Mouse (Mus musculus) CH12.LX (cell line): ENCODE measurements around the gene Itga7. TPM values are rescaled to one million over a fixed set of nuclear protein-coding genes. Genes with fewer than 3 reads are reported as not detected.

Experiments used
- DNase-seq: peaks from one replicate; pipeline ENCODE4 v3.0.0-alpha.2; 2013; ENCODE audit errors: extremely low read depth
- H3K27ac ChIP-seq: 2 replicates; pipeline ENCODE4 v1.5.1; 2012; ENCODE audit warnings: low read depth, mild to moderate bottlenecking, control low read depth, moderate library complexity; ENCODE audit not compliant: insufficient read depth
- H3K27me3 ChIP-seq: replicated peaks from 2 replicates; pipeline ENCODE3; 2012; ENCODE audit warnings: inconsistent platforms
- H3K36me3 ChIP-seq, 2 experiments: replicated peaks in 1 of 2; 2 replicates each; pipeline versions ENCODE3 to v1.6.1; 2012; ENCODE audit warnings: inconsistent platforms in 1 of 2, low read length in 1 of 2, mild to moderate bottlenecking in 1 of 2, mixed read lengths in 1 of 2, moderate library complexity in 1 of 2; ENCODE audit not compliant: control insufficient read depth in 1 of 2, insufficient read depth in 1 of 2
- H3K4me1 ChIP-seq, 2 experiments: 2 replicates each; pipeline ENCODE4 v1.6.1; 2012; ENCODE audit warnings: inconsistent platforms in 1 of 2, moderate library complexity in 1 of 2; ENCODE audit not compliant: insufficient read depth in 2 of 2, control insufficient read depth in 1 of 2
- H3K4me2 ChIP-seq: 2 replicates; pipeline ENCODE4 v1.6.1; 2012; ENCODE audit warnings: low read depth, mild to moderate bottlenecking, control low read depth; ENCODE audit not compliant: poor library complexity, insufficient read depth, severe bottlenecking
- H3K4me3 ChIP-seq, 3 experiments: fragments of 150-350 bp in 1 of 3; sonication (generic) in 1 of 3; replicated peaks in 1 of 3; 2 replicates each; pipeline versions ENCODE3 to v1.5.1; 2011 to 2012; ENCODE audit warnings: low read depth in 2 of 3, low read length in 2 of 3, mild to moderate bottlenecking in 2 of 3, moderate library complexity in 2 of 3, control low read depth in 1 of 3, improper control_type of control experiment in 1 of 3, inconsistent platforms in 1 of 3, mixed read lengths in 1 of 3; ENCODE audit not compliant: poor library complexity in 1 of 3
- H3K79me2 ChIP-seq: replicated peaks from 2 replicates; pipeline ENCODE4 v1.6.1; 2012; ENCODE audit warnings: mild to moderate bottlenecking, moderate library complexity; ENCODE audit not compliant: control insufficient read depth, poor library complexity, insufficient read depth, severe bottlenecking; ENCODE audit errors: extremely low read depth
- H3K9ac ChIP-seq: 2 replicates; pipeline ENCODE4 v1.6.1; 2012; ENCODE audit warnings: low read depth, mild to moderate bottlenecking, control low read depth, moderate library complexity; ENCODE audit not compliant: insufficient read depth
- H3K9me3 ChIP-seq: replicated peaks from 2 replicates; pipeline ENCODE3; 2012; ENCODE audit warnings: low read length, inconsistent platforms, mixed read lengths
- CHD1 ChIP-seq: IDR thresholded peaks from 2 replicates; pipeline ENCODE4 v1.6.1; 2012; ENCODE audit warnings: low read depth, low read length, improper control_type of control experiment, inconsistent platforms
- CHD2 ChIP-seq: IDR thresholded peaks from 2 replicates; pipeline ENCODE4 v1.6.1; 2011; ENCODE audit warnings: low read length, improper control_type of control experiment
- CTCF ChIP-seq, 2 experiments: IDR thresholded peaks in 1 of 2; conservative IDR thresholded peaks in 1 of 2; 2 replicates each; pipeline ENCODE4 v1.5.1; 2011 to 2012; ENCODE audit warnings: low read depth in 2 of 2, low read length in 2 of 2, improper control_type of control experiment in 1 of 2, inconsistent platforms in 1 of 2, mild to moderate bottlenecking in 1 of 2, moderate library complexity in 1 of 2
- ELF1 ChIP-seq: IDR thresholded peaks from 2 replicates; pipeline ENCODE4 v1.6.1; 2014; ENCODE audit warnings: low read depth, mild to moderate bottlenecking, inconsistent platforms, low read length, improper control_type of control experiment
- MAFK ChIP-seq: IDR thresholded peaks from 2 replicates; pipeline ENCODE4 v1.6.1; 2011; ENCODE audit warnings: low read length, improper control_type of control experiment; ENCODE audit not compliant: insufficient replicate concordance
- MXI1 ChIP-seq: IDR thresholded peaks from 2 replicates; pipeline ENCODE4 v1.6.1; 2011; ENCODE audit warnings: mild to moderate bottlenecking, low read depth, low read length, improper control_type of control experiment
- RCOR1 ChIP-seq: conservative IDR thresholded peaks from 2 replicates; pipeline ENCODE4 v1.6.1; 2012; ENCODE audit warnings: low read depth, mild to moderate bottlenecking, inconsistent platforms, low read length, improper control_type of control experiment
- SMC3 ChIP-seq: IDR thresholded peaks from 2 replicates; pipeline ENCODE4 v1.6.1; 2011; ENCODE audit warnings: low read depth, low read length, improper control_type of control experiment
- TBP ChIP-seq: conservative IDR thresholded peaks from 2 replicates; pipeline ENCODE4 v1.6.1; 2011; ENCODE audit warnings: low read depth, low read length, improper control_type of control experiment
- TCF12 ChIP-seq: IDR thresholded peaks from 2 replicates; pipeline ENCODE4 v1.6.1; 2014; ENCODE audit warnings: low read depth, mild to moderate bottlenecking, inconsistent platforms, low read length, improper control_type of control experiment
- USF1 ChIP-seq: IDR thresholded peaks from 2 replicates; pipeline ENCODE4 v1.6.1; 2014; ENCODE audit warnings: low read depth, mild to moderate bottlenecking, inconsistent platforms, low read length, improper control_type of control experiment
- ZNF384 ChIP-seq: IDR thresholded peaks from 2 replicates; pipeline ENCODE4 v1.6.1; 2012; ENCODE audit warnings: low read depth, low read length, improper control_type of control experiment, inconsistent platforms
- dilution Hi-C: fragments of 300-500 bp; cut with MboI; formaldehyde crosslinking; loops from 2 replicates; pipeline ENCODE4 v1.14.3; 2020; ENCODE audit warnings: low sequenced_read_pairs; ENCODE audit not compliant: extremely low pct_unique_long_range_greater_than_20kb, extremely low pct_ligation_motif_present
- in situ Hi-C: fragments of 300-500 bp; cut with MboI; formaldehyde crosslinking; loops from 3 replicates; pipeline ENCODE4 v1.14.3; 2019; ENCODE audit warnings: low sequenced_read_pairs, low pct_ligation_motif_present, low pct_unique_long_range_greater_than_20kb, mixed read lengths
- polyA plus RNA-seq: library from polyadenylated mRNA; unstranded; fragments of >175 nt; gene quantifications from 2 replicates; pipeline ENCODE4 v1.2.1, GENCODE M21; 2012; ENCODE audit warnings: low read depth; ENCODE audit not compliant: insufficient read length
- total RNA-seq, 2 experiments: library from RNA; depleted of rRNA; stranded (reverse); fragments of 300-350 nt in 1 of 2; fragments of >200 nt in 1 of 2; gene quantifications; 2 replicates each; pipeline ENCODE4 v1.2.3; 2012 to 2014

The Itga7 gene
- total and polyA plus RNA-seq, 3 experiments, result 0.55 to 0.64 (median 0.63) TPM

- Histone ChIP-seq H3K4me3 (no peak overlapping the region), H3K79me2 (no peaks in the 10 kb centered on the region), H3K9me3 (no peaks in the 10 kb centered on the region), H3K27ac (no peak overlapping the region), H3K4me1 (peaks cover 0 to 4% of the 10 kb centered on the region in 2 experiments; a peak in 2 of 4 replicates), H3K36me3 (no peaks in the 10 kb centered on the region), H3K27me3 (peaks cover 51% of the 10 kb centered on the region), H3K9ac (no peak overlapping the region), H3K4me2 (peak overlapping the region; percentile 57)
- in situ Hi-C loops (no loop called here), dilution Hi-C loops (no loop called here)
- DNase-seq, result no peak
- TF ChIP-seq MXI1 (no peak), CHD2 (no peak), ZNF384 (no peak), MAFK (no peak), CHD1 (no peak), RCOR1 (no peak), TBP (no peak)
Measured at GRCm38 (mm10) chr10:128933976-128934721, 531 bp downstream of the Itga7 start.

GRCm38 (mm10) chr10:128934997-128935787 lies 1.6 kb downstream of the Itga7 start:
- in situ Hi-C loops (no loop called here), dilution Hi-C loops (no loop called here)
- Histone ChIP-seq H3K9ac (no peak overlapping the region), H3K27me3 (peaks cover 44% of the 10 kb centered on the region), H3K79me2 (no peaks in the 10 kb centered on the region), H3K9me3 (no peaks in the 10 kb centered on the region), H3K4me2 (no peak overlapping the region), H3K27ac (no peak overlapping the region), H3K36me3 (no peaks in the 10 kb centered on the region), H3K4me3 (no peak overlapping the region), H3K4me1 (peaks cover 0 to 4% of the 10 kb centered on the region in 2 experiments; a peak in 2 of 4 replicates)
- peak in 1 of 2 experiments; percentile 33; a peak in 1 of 4 replicates for TF ChIP-seq CTCF (conservative IDR thresholded peaks at IDR 0.05 in 1 of 2, IDR thresholded peaks at IDR 0.05 in 1 of 2; ENCODE audit: low read depth in 2 of 2, low read length in 2 of 2)
- TF ChIP-seq TCF12, result no peak
- no peak for TF ChIP-seq USF1
- peak; percentile 15 for TF ChIP-seq SMC3
- no peak for TF ChIP-seq ELF1
- no peak for DNase-seq
